Mouse (Mus musculus) kidney, adult 2 months (tissue): ENCODE measurements around the gene Gm6205. TPM values are rescaled to one million over a fixed set of nuclear protein-coding genes. Genes with fewer than 3 reads are reported as not detected.
"Not testable (repeated sequence)": the region's sequence is repeated elsewhere in the genome, so short reads cannot be mapped to it uniquely, and the experiment has no call there.

ENCODE experiments used
- DNase-seq: peaks from one replicate; pipeline ENCODE4 v3.0.0; 2021
- H3K27ac ChIP-seq: fragments of 200-500 bp; 2 replicates; pipeline ENCODE4 v1.5.1; 2012; ENCODE audit warnings: low read depth, low read length, control low read depth, inconsistent platforms; ENCODE audit not compliant: insufficient read depth
- H3K27me3 ChIP-seq: fragments of 200-500 bp; replicated peaks from 2 replicates; pipeline ENCODE4 v1.6.1; 2012; ENCODE audit warnings: mild to moderate bottlenecking, moderate library complexity, low read length, inconsistent platforms; ENCODE audit not compliant: control insufficient read depth, insufficient read depth
- H3K36me3 ChIP-seq: fragments of 200-500 bp; 2 replicates; pipeline ENCODE4 v1.6.1; 2012; ENCODE audit warnings: mild to moderate bottlenecking, moderate library complexity, low read length, inconsistent platforms; ENCODE audit not compliant: control insufficient read depth, insufficient read depth
- H3K4me1 ChIP-seq: fragments of 200-500 bp; 2 replicates; pipeline ENCODE4 v1.6.1; 2011; ENCODE audit warnings: low read length; ENCODE audit not compliant: control insufficient read depth, insufficient read depth
- H3K4me3 ChIP-seq: fragments of 200-500 bp; 2 replicates; pipeline ENCODE4 v1.5.1; 2011; ENCODE audit warnings: mild to moderate bottlenecking, low read depth, low read length, control low read depth; ENCODE audit not compliant: insufficient read depth
- WGBS: fragments of 180-500 bp; shearing (Covaris S2); methylation state at CpG from one replicate; pipeline ENCODE4 v1.1.7; 2018; 5-methylcytosine and 5-hydroxymethylcytosine counted together
- polyA plus RNA-seq: library from polyadenylated mRNA; depleted of rRNA; stranded (reverse); fragments of >200 nt; gene quantifications from 2 replicates; pipeline ENCODE4 v1.2.3, GENCODE M21; 2012; rRNA removed

Gm6205 gene
- not detected in 2 replicates for polyA plus RNA-seq

DNA sequence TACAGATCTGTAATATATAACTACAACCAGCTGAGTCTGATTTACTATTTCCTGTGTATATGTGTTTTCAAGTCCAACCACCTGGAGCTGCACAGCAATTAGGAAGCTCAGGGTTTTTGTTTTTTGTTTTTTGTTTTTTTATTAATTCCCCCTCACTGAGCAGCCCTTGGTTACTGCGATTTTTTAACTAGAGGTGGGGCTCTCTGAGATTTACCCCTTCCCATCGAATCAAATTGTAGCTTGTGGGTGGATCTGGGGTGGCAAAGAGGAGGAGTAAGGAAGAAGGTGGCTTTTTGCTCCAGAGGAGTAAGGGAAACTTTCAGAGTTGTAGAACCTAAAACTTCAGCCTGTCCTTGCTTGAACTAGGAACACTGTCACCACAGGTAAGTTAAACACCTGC lies at the start of gene Gm6205:
Gene Gm6205 (plus strand): TSS at position 301 of the 400 bp plus-strand sequence.
- no CpG with 5 or more reads among the region's 2 CpGs for WGBS
- H3K27me3 ChIP-seq, DNase-seq, H3K4me1 ChIP-seq, H3K4me3 ChIP-seq, H3K27ac ChIP-seq, H3K36me3 ChIP-seq: not testable (repeated sequence)

DNA sequence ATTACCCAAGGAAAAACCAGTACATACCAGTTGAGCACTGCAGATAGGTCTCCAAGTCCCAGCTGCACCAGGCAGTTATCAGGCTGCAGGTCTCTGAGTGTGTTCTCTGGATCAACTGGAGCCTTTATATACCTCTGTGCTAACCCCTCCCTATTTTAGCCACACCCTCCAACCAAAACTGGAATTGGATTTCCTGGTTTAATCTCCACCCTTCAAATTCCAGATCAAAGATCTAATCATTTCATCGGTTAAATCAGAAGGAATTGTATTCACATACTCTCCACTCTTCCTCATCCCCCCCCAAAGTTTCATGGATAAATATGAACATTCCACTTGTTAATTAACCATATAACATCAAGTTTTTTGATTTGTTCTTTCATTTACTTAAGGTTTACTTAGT lies 31.9 kb upstream of the Gm6205 start, which contains the start of gene Gm3147:
Gene Gm3147 (minus strand): TSS at position 101 of the 400 bp plus-strand sequence.
- not testable (repeated sequence) for H3K36me3 ChIP-seq, DNase-seq, H3K4me3 ChIP-seq, H3K27me3 ChIP-seq, H3K27ac ChIP-seq, H3K4me1 ChIP-seq
- WGBS: no CpG with 5 or more reads among the region's 1 CpGs

DNA sequence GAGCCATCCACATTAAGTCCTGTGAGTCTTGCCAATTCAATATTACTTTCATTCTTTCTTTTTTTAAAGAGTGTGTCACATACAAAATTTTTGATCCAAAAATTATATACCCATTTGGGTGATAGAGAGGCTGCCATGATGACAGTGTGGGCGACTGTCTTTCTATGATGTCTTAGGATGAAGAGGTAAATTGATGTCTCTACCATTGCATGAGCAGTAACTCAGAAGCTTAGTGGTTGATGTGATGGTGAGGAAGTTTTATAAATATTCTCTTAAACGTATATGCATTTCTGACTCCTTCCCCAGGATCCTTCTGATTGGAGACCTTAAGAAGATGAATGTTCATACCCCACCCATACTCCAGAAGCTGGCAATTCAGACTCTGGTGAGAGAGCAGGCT lies 24.5 kb upstream of the Gm6205 start, which contains the start of gene Gm6509:
Gene Gm6509 (plus strand): TSS at position 301 of the 400 bp plus-strand sequence.
- not testable (repeated sequence) for H3K27ac ChIP-seq, H3K4me3 ChIP-seq, H3K36me3 ChIP-seq, H3K4me1 ChIP-seq, H3K27me3 ChIP-seq, DNase-seq
- no CpG with 5 or more reads among the region's 2 CpGs for WGBS

Other genes with a start within 250 kb of the Gm6205 start
- gene Gm7682, start 202.6 kb upstream of the Gm6205 start, polyA plus RNA-seq: not detected in 2 replicates
- not detected in 2 replicates for gene Gm3139, start 122.1 kb upstream of the Gm6205 start, polyA plus RNA-seq
- not detected in 2 replicates for gene Gm3147, start 32.0 kb upstream of the Gm6205 start, polyA plus RNA-seq
- not detected in 2 replicates for gene Gm6509, start 24.4 kb upstream of the Gm6205 start, polyA plus RNA-seq
- gene Gm3183, start 217.1 kb downstream of the Gm6205 start, polyA plus RNA-seq: not detected in 2 replicates